Mouse (Mus musculus): ENCODE data around the gene Akr1c19. TPM values are rescaled to one million over a fixed set of nuclear protein-coding genes. Genes with fewer than 3 reads are reported as not detected.
"Not testable (repeated sequence)": the region's sequence is repeated elsewhere in the genome, so short reads cannot be mapped to it uniquely, and the experiment has no call there.

The Akr1c19 gene
- total RNA-seq, 2 experiments from 2014 or later: not detected

GRCm38 (mm10) chr13:4265047-4265446 lies 36.5 kb downstream of the Akr1c19 start:
- ATAC-seq (replicated peaks; ENCODE audit: poor library complexity, severe bottlenecking): no peak

GRCm38 (mm10) chr13:4265455-4265854 lies 37.0 kb downstream of the Akr1c19 start:
- not testable (repeated sequence) for ATAC-seq (replicated peaks; ENCODE audit: poor library complexity, severe bottlenecking)

GRCm38 (mm10) chr13:4270860-4271259 lies 42.4 kb downstream of the Akr1c19 start:
- ATAC-seq (replicated peaks; ENCODE audit: poor library complexity, severe bottlenecking): peak; percentile 50

- ATAC-seq (replicated peaks; ENCODE audit: poor library complexity, severe bottlenecking): no peak
Observed at GRCm38 (mm10) chr13:4277526-4277925, 49.0 kb downstream of the Akr1c19 start.

GRCm38 (mm10) chr13:4279284-4279683 lies 50.8 kb downstream of the Akr1c19 start, which contains the start of gene Akr1c12:
Gene Akr1c12 (minus strand): TSS chr13:4279433.
- peak; percentile 75 for ATAC-seq (replicated peaks; ENCODE audit: poor library complexity, severe bottlenecking)

- ATAC-seq (replicated peaks; ENCODE audit: poor library complexity, severe bottlenecking): peak; percentile 97
Observed at GRCm38 (mm10) chr13:4281471-4282412, 53.2 kb downstream of the Akr1c19 start.

- ATAC-seq (replicated peaks; ENCODE audit: poor library complexity, severe bottlenecking): peak; percentile 44
Observed at GRCm38 (mm10) chr13:4296991-4297390, 68.5 kb downstream of the Akr1c19 start.

Other genes with a start within 250 kb of the Akr1c19 start
- not detected in 2 replicates for gene Akr1c14, start 179.7 kb upstream of the Akr1c19 start, total RNA-seq (2014; fragmentation: Nextera tagmentation)
- gene Akr1c14, start 179.7 kb upstream of the Akr1c19 start, total RNA-seq (2017): not detected in 2 replicates
- gene Akr1c18, start 78.0 kb upstream of the Akr1c19 start, total RNA-seq (2014; fragmentation: Nextera tagmentation): not detected in 2 replicates
- not detected in 2 replicates for gene Akr1c18, start 78.0 kb upstream of the Akr1c19 start, total RNA-seq (2017)
- gene Akr1c13, start 37.5 kb upstream of the Akr1c19 start, total RNA-seq (2014; fragmentation: Nextera tagmentation): 26.7 and 36.1 TPM in 2 replicates
- 32.5 and 34.0 TPM in 2 replicates for gene Akr1c13, start 37.5 kb upstream of the Akr1c19 start, total RNA-seq (2017)
- 0.66 and 3.5 TPM in 2 replicates for gene Akr1c12, start 50.7 kb downstream of the Akr1c19 start, total RNA-seq (2014; fragmentation: Nextera tagmentation)
- 1.3 and 1.9 TPM in 2 replicates for gene Akr1c12, start 50.7 kb downstream of the Akr1c19 start, total RNA-seq (2017)
- gene Akr1c6, start 205.6 kb downstream of the Akr1c19 start, total RNA-seq (2014; fragmentation: Nextera tagmentation): not detected in 2 replicates
- not detected in 2 replicates for gene Akr1c6, start 205.6 kb downstream of the Akr1c19 start, total RNA-seq (2017)